Mouse (Mus musculus) ovary, postnatal 36 days (tissue): Measurements from ENCODE around the gene Arhgef11.

Source experiments
- DNase-seq: peaks from one replicate; pipeline ENCODE4 v3.0.0; 2022; ENCODE audit warnings: low spot score, mixed read lengths

Arhgef11 gene

DNA sequence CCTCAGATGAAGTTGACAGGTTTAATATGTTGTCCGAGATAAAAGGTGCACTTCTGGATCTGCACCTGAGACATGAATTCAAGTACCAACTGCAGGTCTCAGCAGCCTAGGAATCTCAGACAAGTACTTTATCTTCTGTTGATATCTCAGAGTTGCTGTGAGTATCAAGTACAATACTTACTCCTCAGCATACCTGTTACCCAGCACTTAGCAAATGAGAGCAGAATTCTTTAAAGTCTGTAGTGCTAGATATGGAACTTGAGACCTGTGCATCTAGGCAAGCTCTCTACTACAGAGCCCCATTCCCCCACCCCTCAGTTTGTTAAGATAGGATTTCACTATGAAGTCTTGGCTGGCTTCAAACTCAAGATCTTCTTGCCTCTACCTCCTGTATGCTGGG is 43.9 kb downstream of the Arhgef11 start:
- no peak for DNase-seq

- DNase-seq = no peak
These were observed 101.2 kb downstream of the Arhgef11 start for GRCm38 (mm10) chr3:87718525-87718924.

GRCm38 (mm10) chr3:87724556-87724955 is 107.2 kb downstream of the Arhgef11 start:
- DNase-seq = no peak

DNA sequence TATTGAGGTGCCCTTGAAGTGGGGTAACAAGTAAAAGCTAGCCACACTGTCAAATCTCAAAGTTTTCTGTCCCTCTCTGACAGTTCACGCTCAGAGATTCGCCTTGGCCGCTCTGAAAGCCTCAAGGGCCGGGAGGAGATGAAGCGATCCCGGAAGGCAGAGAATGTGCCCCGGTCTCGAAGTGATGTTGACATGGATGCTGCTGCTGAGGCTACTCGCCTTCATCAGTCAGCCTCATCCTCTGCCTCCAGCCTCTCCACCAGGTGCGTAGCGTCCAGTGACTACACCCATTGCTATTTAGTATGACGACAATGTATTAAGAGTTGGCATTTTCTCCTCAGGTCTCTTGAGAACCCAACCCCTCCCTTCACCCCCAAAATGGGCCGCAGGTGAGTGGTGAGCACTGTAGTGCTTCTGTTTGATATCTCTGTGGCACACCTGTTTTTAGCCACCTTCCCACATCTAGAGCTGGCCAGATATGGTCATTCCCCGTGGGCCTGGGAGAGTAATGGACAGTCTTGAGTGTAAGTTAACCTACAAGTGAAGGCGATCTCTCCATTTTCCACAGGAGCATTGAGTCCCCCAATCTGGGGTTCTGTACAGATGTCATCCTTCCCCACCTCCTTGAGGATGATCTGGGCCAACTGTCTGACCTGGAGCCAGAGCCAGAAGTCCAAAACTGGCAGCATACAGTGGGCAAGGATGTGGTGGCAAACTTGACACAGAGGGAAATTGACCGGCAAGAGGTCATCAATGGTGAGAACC is 108.2 kb downstream of the Arhgef11 start:
- DNase-seq = no peak

DNA sequence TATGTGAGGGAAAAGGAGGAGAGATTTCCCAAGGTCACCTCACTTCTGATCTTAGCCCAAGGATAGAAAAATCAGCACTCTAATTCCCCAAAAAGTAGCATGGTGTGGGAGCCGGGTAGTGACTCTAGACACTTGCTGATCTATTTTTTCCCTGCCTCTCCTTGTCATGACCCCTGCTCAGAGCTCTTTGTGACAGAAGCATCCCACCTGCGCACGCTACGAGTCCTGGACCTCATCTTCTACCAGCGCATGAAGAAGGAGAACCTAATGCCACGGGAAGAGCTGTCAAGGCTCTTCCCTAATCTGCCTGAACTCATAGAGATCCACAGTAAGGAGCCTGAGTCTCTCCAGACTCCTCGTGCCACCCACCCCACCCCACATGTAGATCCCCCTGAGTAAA is 108.8 kb downstream of the Arhgef11 start:
- DNase-seq = no peak

- DNase-seq = no peak
These were observed 111.3 kb downstream of the Arhgef11 start for GRCm38 (mm10) chr3:87728696-87729095.

DNA sequence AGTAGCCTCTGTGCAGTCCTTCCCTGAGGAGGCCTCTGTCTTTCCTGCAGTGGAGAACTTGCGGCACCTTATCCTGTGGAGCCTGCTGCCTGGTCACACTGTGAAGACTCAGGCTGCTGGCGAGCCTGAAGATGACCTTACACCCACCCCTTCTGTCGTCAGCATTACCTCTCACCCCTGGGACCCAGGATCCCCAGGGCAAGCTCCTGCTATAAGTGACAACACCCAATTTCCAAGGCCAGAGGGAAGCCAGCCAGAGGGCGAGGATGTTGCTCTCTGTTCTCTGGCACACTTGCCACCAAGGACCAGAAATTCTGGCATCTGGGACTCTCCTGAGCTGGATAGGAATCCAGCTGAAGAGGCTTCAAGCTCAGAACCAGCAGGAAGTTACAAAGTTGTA is 115.7 kb downstream of the Arhgef11 start:
- no peak for DNase-seq

GRCm38 (mm10) chr3:87733984-87734761 is 116.8 kb downstream of the Arhgef11 start:
- no peak for DNase-seq

DNA sequence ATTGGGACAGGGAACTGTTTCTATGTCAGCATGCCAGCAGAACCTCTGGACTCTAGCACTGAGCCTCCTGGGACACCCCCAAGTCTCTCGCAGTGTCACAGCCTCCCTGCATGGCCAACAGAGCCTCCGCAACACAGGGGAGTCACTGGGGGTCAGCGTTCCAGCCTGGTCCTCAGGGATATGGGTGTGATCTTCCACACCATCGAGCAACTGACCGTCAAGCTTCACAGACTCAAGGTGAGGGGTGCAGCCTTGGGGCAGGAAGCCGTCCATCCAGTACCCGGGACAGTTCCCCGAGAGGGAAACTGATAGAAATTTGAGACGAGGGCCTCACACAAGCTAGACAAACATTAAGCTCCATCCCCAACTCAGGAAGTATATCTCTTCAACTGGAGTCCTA is 118.0 kb downstream of the Arhgef11 start:
- no peak for DNase-seq

DNA sequence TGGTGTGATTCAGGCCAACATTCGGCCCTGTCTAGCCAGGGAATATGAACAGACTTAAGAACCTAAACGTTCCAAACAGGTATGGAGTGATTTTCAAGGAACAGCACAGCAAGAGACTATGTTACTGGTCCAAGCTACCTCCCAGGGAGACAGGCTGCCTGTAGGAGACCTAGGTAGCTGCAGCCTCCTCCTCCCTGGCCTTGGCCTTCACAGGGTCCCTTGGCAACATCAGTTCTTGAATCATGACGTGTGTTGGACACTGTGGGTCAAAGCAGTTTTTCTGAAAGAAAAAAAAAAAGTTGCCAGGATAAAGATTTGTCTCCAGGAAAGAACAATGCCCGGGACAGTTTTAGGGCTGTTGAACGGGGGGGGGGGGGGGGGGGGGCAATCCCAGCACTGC is 121.5 kb downstream of the Arhgef11 start:
- no peak for DNase-seq

GRCm38 (mm10) chr3:87742013-87742412 is 124.7 kb downstream of the Arhgef11 start:
- no peak for DNase-seq

- DNase-seq = no peak
These were observed 125.4 kb downstream of the Arhgef11 start for GRCm38 (mm10) chr3:87742735-87743134.

DNA sequence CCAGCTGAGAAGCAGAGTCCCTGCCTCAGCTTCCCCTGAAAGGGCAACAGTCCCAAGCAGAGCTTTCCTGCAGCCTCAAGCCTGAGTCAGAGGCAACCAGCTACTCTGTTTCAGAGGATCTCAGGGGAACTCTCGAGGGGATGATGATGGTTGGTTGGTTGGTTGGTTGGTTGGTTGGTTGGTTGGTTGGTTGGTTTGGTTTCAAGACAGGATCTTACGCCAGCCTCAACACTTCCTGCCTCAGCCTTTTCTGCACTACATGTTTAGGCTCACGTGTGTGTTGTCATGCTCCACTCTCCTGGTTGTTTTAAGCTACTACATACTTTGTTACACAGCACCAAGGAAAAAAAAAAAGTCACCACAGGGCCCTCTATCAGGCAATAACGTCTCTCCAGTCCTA is 126.6 kb downstream of the Arhgef11 start:
- DNase-seq = no peak

DNA sequence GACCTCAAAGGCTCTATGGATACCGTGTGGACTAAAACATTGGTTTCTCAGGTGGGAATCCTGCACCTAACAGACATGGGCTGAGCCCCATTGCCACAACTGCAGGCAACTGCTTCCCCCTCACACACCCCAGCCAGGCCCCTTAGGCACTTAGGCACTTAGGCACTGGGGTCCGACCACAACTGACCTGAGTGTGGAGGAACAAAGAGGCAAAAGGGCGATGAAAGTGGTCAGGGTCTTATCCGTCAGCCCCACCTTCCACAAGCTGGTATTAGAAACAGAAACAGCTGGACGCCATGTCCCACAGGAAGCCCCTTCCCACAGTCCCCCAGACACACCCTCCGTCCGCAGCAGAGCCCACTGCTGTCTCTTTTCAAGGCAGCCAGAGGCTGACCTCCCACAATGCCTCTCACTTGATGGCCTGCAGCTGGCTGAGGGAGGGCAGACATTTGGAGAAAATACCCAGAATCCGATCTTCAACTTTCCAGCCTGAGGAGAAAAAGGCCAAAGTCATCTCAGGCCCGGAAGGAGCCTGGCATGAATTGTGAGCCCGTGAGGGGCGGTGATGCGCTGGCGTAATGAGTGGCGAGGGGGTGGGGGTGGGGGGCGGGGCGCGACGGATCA is 127.8 kb downstream of the Arhgef11 start:
- DNase-seq = no peak

DNA sequence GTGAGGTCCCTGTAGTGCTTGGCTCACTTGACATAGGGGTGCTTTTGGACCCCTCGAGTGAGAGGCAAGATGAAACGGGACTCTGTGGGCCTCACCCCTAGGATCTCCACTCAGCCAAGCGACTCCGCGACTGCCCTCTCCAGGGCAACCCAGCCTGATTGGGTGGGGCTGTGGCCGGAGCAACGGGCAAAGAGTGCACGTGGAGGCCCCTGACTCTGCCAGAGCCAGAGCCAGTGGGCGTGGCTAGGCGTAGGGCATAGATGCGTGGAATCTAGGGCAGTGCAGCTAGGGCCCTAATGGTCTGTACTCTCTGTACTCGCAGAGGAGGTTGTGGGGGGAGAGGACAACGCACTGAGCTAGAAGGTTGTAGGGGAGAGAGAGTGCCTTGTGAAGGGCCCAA is 131.1 kb downstream of the Arhgef11 start, which contains the start of gene Lrrc71:
Lrrc71 (minus strand) TSS at position 195 of the 400 bp plus-strand sequence.
- DNase-seq = peak; percentile 46

DNA sequence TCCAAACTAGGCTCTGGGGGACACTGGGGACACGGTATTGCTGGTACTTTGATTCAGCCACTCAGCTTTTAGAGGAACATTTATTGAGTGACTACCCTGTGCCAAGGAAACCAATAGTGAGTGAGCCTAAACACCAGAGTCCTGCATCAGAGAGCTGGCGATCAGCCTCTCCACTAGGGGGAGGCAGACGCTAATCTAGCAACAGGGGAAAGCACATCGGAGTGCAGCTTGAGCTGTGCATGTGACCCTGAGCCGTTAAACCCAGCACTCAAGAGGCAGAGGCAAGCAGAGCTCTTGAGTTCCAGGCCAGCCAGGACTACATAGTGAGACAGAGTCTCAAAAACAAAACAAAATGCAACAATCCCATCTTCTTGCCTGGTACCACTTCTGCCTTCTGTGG is 131.7 kb downstream of the Arhgef11 start:
- DNase-seq = peak; percentile 56

GRCm38 (mm10) chr3:87749977-87750376 is 132.6 kb downstream of the Arhgef11 start:
- DNase-seq = no peak

GRCm38 (mm10) chr3:87752567-87752966 is 135.2 kb downstream of the Arhgef11 start:
- DNase-seq = no peak

GRCm38 (mm10) chr3:87753829-87754228 is 136.5 kb downstream of the Arhgef11 start:
- no peak for DNase-seq

GRCm38 (mm10) chr3:87755964-87756363 is 138.6 kb downstream of the Arhgef11 start:
- DNase-seq = peak; percentile 87

DNA sequence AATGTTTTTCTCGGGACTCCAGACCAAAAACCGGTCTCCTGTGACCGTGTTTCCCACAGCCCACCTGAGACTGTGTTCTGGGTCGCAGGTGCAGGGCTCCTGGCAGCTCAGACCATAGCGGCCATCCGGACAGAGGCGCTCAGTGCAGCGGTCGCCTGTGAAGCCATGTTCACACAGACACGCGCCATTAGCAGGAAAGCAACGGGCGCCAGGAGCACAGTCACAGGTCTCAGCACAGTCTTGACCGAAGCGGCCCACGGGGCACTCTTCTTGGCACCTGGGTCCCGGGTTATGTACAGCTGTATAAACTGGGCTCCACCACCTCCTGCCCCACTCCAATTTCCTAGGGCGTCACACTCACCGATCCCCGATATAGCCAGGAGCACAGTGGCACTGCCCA is 139.1 kb downstream of the Arhgef11 start:
- no peak for DNase-seq

DNA sequence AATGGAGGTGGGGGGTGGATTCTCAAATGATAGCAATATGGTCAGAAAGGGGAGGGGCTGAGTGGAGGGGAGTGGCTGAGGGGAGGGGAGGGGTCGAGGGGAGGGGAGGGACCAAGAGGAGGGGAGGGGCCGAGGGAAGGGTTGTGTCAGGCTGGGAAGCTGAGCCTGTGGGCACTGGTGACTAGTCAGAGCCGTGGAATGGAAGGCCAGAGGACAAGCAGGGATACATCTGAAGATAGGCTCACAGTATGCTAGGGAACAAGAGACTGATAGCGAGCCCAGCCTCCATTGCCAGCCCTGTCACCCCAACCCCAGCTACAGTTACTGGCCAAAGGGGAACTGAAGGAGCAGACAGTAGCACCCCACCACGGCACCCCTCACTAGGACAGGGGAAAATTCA is 141.3 kb downstream of the Arhgef11 start:
- no peak for DNase-seq
